In the genomic region with DNA sequence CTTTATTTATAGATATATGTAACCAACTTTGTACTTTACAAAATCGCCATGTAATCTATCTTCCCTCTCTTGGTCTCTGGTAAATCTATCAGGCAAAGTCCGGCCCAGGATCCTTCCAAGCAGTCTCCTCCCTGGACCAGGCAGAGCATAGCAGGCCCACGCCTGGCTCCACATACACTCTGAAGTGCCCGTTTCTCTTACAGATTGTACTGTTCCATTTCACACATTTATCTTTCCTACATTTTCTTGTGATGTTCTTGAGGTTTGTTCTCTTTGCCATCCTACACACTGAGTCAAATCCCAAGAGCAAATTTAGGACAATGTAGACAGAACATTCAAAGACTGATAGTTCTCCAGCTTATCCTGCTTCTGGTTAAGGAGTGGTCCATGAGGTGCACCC, we compare ENCODE assay signal across 20 mouse cellular contexts.
DNase-seq lines count a peak whose midpoint lies in the region; ATAC-seq lines count a peak whose summit lies in the region.
"Had no signal": no experiment of that assay in that cellular context is flagged by ENCODE, and none has a peak within 500 bp of the region (broad histone marks: within the 10 kb centered on the region; RNA-seq: fewer than 3 reads in every experiment).

No protein-coding gene starts in this region.

- peaks cover 21% of the 10 kb centered on the region for H3K4me1 ChIP-seq in hindbrain, embryonic 12.5 days
- no peaks in the 10 kb centered on the region for H3K4me1 ChIP-seq in hindbrain, embryonic 11.5 days (replicated peaks; ENCODE audit: control insufficient read depth, insufficient read depth, low read length)
- peaks cover 15% of the 10 kb centered on the region for H3K4me1 ChIP-seq in neural tube, embryonic 13.5 days (replicated peaks)
- peaks cover 5% of the 10 kb centered on the region for H3K4me1 ChIP-seq in midbrain, embryonic 14.5 days (ENCODE audit: control insufficient read depth, insufficient read depth, low read length)
- H3K4me1 ChIP-seq: heart, embryonic 15.5 days had no signal

- no peak overlapping the region for H3K4me2 ChIP-seq in hindbrain, embryonic 12.5 days (replicated peaks)
- no peak overlapping the region for H3K4me2 ChIP-seq in hindbrain, embryonic 11.5 days (replicated peaks; ENCODE audit: low read depth, low read length)
- H3K4me2 ChIP-seq in neural tube, embryonic 13.5 days: no peak overlapping the region
- no peak overlapping the region for H3K4me2 ChIP-seq in midbrain, embryonic 14.5 days (ENCODE audit: low read length)
- H3K4me2 ChIP-seq: embryonic facial prominence, embryonic 13.5 days; heart, embryonic 15.5 days; liver, embryonic 11.5 days; neural tube, embryonic 12.5 days had no signal

- no peak overlapping the region for H3K4me3 ChIP-seq in hindbrain, embryonic 12.5 days
- no peak overlapping the region for H3K4me3 ChIP-seq in hindbrain, embryonic 11.5 days (ENCODE audit: low read depth, low read length)
- H3K4me3 ChIP-seq in neural tube, embryonic 13.5 days: no peak overlapping the region
- no peak overlapping the region for H3K4me3 ChIP-seq in midbrain, embryonic 14.5 days (replicated peaks; ENCODE audit: low read depth, low read length)
- H3K4me3 ChIP-seq: embryonic facial prominence, embryonic 13.5 days; gastrocnemius, adult 2 months; heart, embryonic 15.5 days; limb, embryonic 10.5 days; neural tube, embryonic 12.5 days had no signal

- no peak overlapping the region for H3K9ac ChIP-seq in hindbrain, embryonic 12.5 days
- H3K9ac ChIP-seq in hindbrain, embryonic 11.5 days (ENCODE audit: low read depth, low read length): no peak overlapping the region
- no peak overlapping the region for H3K9ac ChIP-seq in neural tube, embryonic 13.5 days
- H3K9ac ChIP-seq in midbrain, embryonic 14.5 days (replicated peaks; ENCODE audit: low read length): no peak overlapping the region
- H3K9ac ChIP-seq: embryonic facial prominence, embryonic 13.5 days; heart, embryonic 15.5 days; neural tube, embryonic 12.5 days had no signal

- peak overlapping the region; percentile 80; the same call in 1 of the 2 replicates for H3K27ac ChIP-seq in hindbrain, embryonic 12.5 days
- no peak overlapping the region for H3K27ac ChIP-seq in hindbrain, embryonic 11.5 days (ENCODE audit: low read depth, low read length)
- H3K27ac ChIP-seq in neural tube, embryonic 13.5 days (replicated peaks): peak overlapping the region; percentile 50
- H3K27ac ChIP-seq in midbrain, embryonic 14.5 days (replicated peaks; ENCODE audit: low read depth, low read length): peak overlapping the region; percentile 81
- H3K27ac ChIP-seq: embryonic facial prominence, embryonic 13.5 days; gastrocnemius, adult 2 months; heart, embryonic 15.5 days; limb, embryonic 10.5 days; neural tube, embryonic 12.5 days had no signal

- H3K36me3 ChIP-seq in hindbrain, embryonic 12.5 days: no peaks in the 10 kb centered on the region
- no peaks in the 10 kb centered on the region for H3K36me3 ChIP-seq in hindbrain, embryonic 11.5 days (ENCODE audit: control insufficient read depth, insufficient read depth, low read length)
- H3K36me3 ChIP-seq in neural tube, embryonic 13.5 days: no peaks in the 10 kb centered on the region
- no peaks in the 10 kb centered on the region for H3K36me3 ChIP-seq in midbrain, embryonic 14.5 days (ENCODE audit: control insufficient read depth, insufficient read depth, low read length)
- H3K36me3 ChIP-seq: embryonic facial prominence, embryonic 13.5 days; heart, embryonic 15.5 days; limb, embryonic 10.5 days; neural tube, embryonic 12.5 days had no signal

- no peaks in the 10 kb centered on the region for H3K27me3 ChIP-seq in hindbrain, embryonic 12.5 days
- H3K27me3 ChIP-seq in hindbrain, embryonic 11.5 days (ENCODE audit: control insufficient read depth, insufficient read depth, low read length): no peaks in the 10 kb centered on the region
- no peaks in the 10 kb centered on the region for H3K27me3 ChIP-seq in neural tube, embryonic 13.5 days
- no peaks in the 10 kb centered on the region for H3K27me3 ChIP-seq in midbrain, embryonic 14.5 days (ENCODE audit: control insufficient read depth, insufficient read depth, low read length)
- H3K27me3 ChIP-seq: embryonic facial prominence, embryonic 13.5 days; heart, embryonic 15.5 days; neural tube, embryonic 12.5 days had no signal

- H3K9me3 ChIP-seq in hindbrain, embryonic 12.5 days (replicated peaks): no peaks in the 10 kb centered on the region
- no peaks in the 10 kb centered on the region for H3K9me3 ChIP-seq in hindbrain, embryonic 11.5 days (ENCODE audit: control insufficient read depth, low read length)
- no peaks in the 10 kb centered on the region for H3K9me3 ChIP-seq in neural tube, embryonic 13.5 days
- no peaks in the 10 kb centered on the region for H3K9me3 ChIP-seq in midbrain, embryonic 14.5 days (ENCODE audit: control insufficient read depth, low read length)
- H3K9me3 ChIP-seq: embryonic facial prominence, embryonic 13.5 days; heart, embryonic 15.5 days; limb, embryonic 10.5 days; neural tube, embryonic 12.5 days had no signal

- 95% methylated on average over 4 of the region's 4 CpGs for WGBS in hindbrain, embryonic 12.5 days
- 87% methylated on average over 4 of the region's 4 CpGs for WGBS in hindbrain, embryonic 11.5 days
- 90% methylated on average over 4 of the region's 4 CpGs for WGBS in neural tube, embryonic 13.5 days
- 97% methylated on average over 4 of the region's 4 CpGs for WGBS in midbrain, embryonic 14.5 days

- no peak for ATAC-seq in hindbrain, embryonic 12.5 days (ENCODE audit: low FRiP score)
- no peak for ATAC-seq in hindbrain, embryonic 11.5 days (ENCODE audit: low FRiP score)
- no peak for ATAC-seq in neural tube, embryonic 13.5 days (ENCODE audit: low read depth)
- ATAC-seq in midbrain, embryonic 14.5 days (ENCODE audit: low FRiP score, low TSS enrichment): no peak

- intact Hi-C loops in gastrocnemius, postnatal 14 days (cut with DNase I; ENCODE audit: low total_unique reads): no loop called here

- no peak for DNase-seq in hindbrain, embryonic 11.5 days (ENCODE audit: low spot score)
- no peak for DNase-seq in neural tube, embryonic 10.5 days (ENCODE audit: extremely low spot score, low spot score)
- no peak for DNase-seq in midbrain, embryonic 14.5 days
- DNase-seq in gastrocnemius, postnatal 14 days: no peak
- DNase-seq in cerebellum, postnatal 25 days: no peak
- DNase-seq: adrenal gland, postnatal 25 days; gastrocnemius, adult 2 months; heart, adult 18-20 months; kidney, adult 9 months; kidney, postnatal 4 days; lung, adult 2 months; lung, postnatal 4 days; thymus, postnatal 4 days had no signal
